14 mouse cellular contexts compared by ENCODE assay signal in genomic region chr4:154639591-154640442, GRCm38 (mm10). TPM values are rescaled to one million over a fixed set of nuclear protein-coding genes. Genes with fewer than 3 reads are reported as not detected.
DNase-seq lines count a peak whose midpoint lies in the region; ATAC-seq and TF ChIP-seq lines count a peak whose summit lies in the region.
"Had no signal": no experiment of that assay in that cellular context is flagged by ENCODE, and none has a peak within 500 bp of the region (broad histone marks: within the 10 kb centered on the region; RNA-seq: fewer than 3 reads in every experiment).

No protein-coding gene starts in this region.

- H3K4me3 ChIP-seq in kidney, adult 2 months (ENCODE audit: insufficient read depth, low read depth, low read length) = 0 out of 2 replicates have a peak overlapping the region, but pooled peaks have one; percentile 14
- 0 out of 2 replicates have a peak overlapping the region, but pooled peaks have one; percentile 51 for H3K4me3 ChIP-seq in E14TG2a.4 (replicated peaks; ENCODE audit: low read length)
- H3K4me3 ChIP-seq in hindbrain, embryonic 12.5 days = no peak overlapping the region
- H3K4me3 ChIP-seq: myocyte had no signal

- no peaks in the 10 kb centered on the region for H3K9me3 ChIP-seq in E14TG2a.4 (ENCODE audit: low read length)
- no peaks in the 10 kb centered on the region for H3K9me3 ChIP-seq in hindbrain, embryonic 12.5 days (replicated peaks)

- peak overlapping the region; percentile 75 for H3K4me2 ChIP-seq in hindbrain, embryonic 12.5 days (replicated peaks)

- no peak for TF ChIP-seq CTCF in kidney, adult 2 months (conservative IDR thresholded peaks at IDR 0.05; ENCODE audit: insufficient read depth, insufficient read length, low read depth, low read length)
- TF ChIP-seq CTCF in E14TG2a.4 (conservative IDR thresholded peaks at IDR 0.05; ENCODE audit: low read length) = no peak

- no peak for ATAC-seq in hindbrain, embryonic 12.5 days (ENCODE audit: low FRiP score)

- H3K9ac ChIP-seq in hindbrain, embryonic 12.5 days = no peak overlapping the region

- peak overlapping the region; percentile 84 for H3K27ac ChIP-seq in kidney, adult 2 months (ENCODE audit: insufficient read depth, low read depth, low read length)
- no peak overlapping the region for H3K27ac ChIP-seq in hindbrain, embryonic 12.5 days

- no peak for DNase-seq in kidney, adult 2 months
- DNase-seq in kidney, postnatal 36 days = no peak
- DNase-seq in ZHBTc4 (ENCODE audit: low read depth, low spot score) = peak; percentile 61
- DNase-seq in c-Kit-positive CD71-positive TER-119-positive erythroid progenitor cells, embryonic 14.5 days (ENCODE audit: low spot score) = no peak
- DNase-seq in right cerebral cortex, adult 18-20 months = no peak
- DNase-seq: adrenal gland, adult 2 months; cerebellum, adult 11-12 months; layer of hippocampus, postnatal 36 days; right cerebral cortex, postnatal 4 days; thymus, postnatal 25 days had no signal

- 0 out of 2 replicates have a peak, but pooled peaks cover 3% of the 10 kb centered on the region for H3K4me1 ChIP-seq in kidney, adult 2 months (ENCODE audit: control insufficient read depth, insufficient read depth, low read length)
- H3K4me1 ChIP-seq in E14TG2a.4 (replicated peaks; ENCODE audit: low read depth, low read length) = peaks cover 66% of the 10 kb centered on the region
- peaks cover 46% of the 10 kb centered on the region for H3K4me1 ChIP-seq in hindbrain, embryonic 12.5 days

- 11% methylated on average over 13 of the region's 13 CpGs for WGBS in kidney, adult 2 months
- 4% methylated on average over 13 of the region's 13 CpGs for WGBS in hindbrain, embryonic 12.5 days

- H3K27me3 ChIP-seq in kidney, adult 2 months (replicated peaks; ENCODE audit: control insufficient read depth, insufficient read depth, low read length) = 0 out of 2 replicates have a peak, but pooled peaks cover 5% of the 10 kb centered on the region
- H3K27me3 ChIP-seq in E14TG2a.4 (ENCODE audit: insufficient read depth, low read length) = peaks cover 91% of the 10 kb centered on the region
- peaks cover 96% of the 10 kb centered on the region for H3K27me3 ChIP-seq in hindbrain, embryonic 12.5 days

- no peak for TF ChIP-seq POLR2A in kidney, adult 2 months (IDR thresholded peaks at IDR 0.05; ENCODE audit: low read depth, low read length)

- H3K36me3 ChIP-seq in kidney, adult 2 months (ENCODE audit: control insufficient read depth, insufficient read depth, low read length) = no peaks in the 10 kb centered on the region
- H3K36me3 ChIP-seq in E14TG2a.4 (ENCODE audit: insufficient read depth, low read length) = no peaks in the 10 kb centered on the region
- no peaks in the 10 kb centered on the region for H3K36me3 ChIP-seq in hindbrain, embryonic 12.5 days
- H3K36me3 ChIP-seq: G1E had no signal

RNA-seq across cellular contexts. Expression of gene Prdm16, which starts 3.1 kb away (rescaled TPM):
- 7.1 and 8.5 TPM in 2 replicates for polyA plus RNA-seq in kidney, adult 2 months (2012; rRNA removed)
- polyA plus RNA-seq in hindbrain, embryonic 12.5 days (2016; fragmentation: Nextera tagmentation; extraction: Ambion mirVana) = 26.4 and 32.3 TPM in 2 replicates
- polyA plus RNA-seq: G1E, myocyte had no signal

RNA-seq across cellular contexts. Expression of gene Actrt2, which starts 27.9 kb away (rescaled TPM):
- 0.05 and 0.06 TPM in 2 replicates for polyA plus RNA-seq in kidney, adult 2 months (2012; rRNA removed)
- polyA plus RNA-seq in hindbrain, embryonic 12.5 days (2016; fragmentation: Nextera tagmentation; extraction: Ambion mirVana) = not detected in 2 replicates
- polyA plus RNA-seq: adrenal gland, adult 2 months; G1E; myocyte had no signal
